Mouse (Mus musculus): ENCODE measurements around the gene Enpp6.

DNA sequence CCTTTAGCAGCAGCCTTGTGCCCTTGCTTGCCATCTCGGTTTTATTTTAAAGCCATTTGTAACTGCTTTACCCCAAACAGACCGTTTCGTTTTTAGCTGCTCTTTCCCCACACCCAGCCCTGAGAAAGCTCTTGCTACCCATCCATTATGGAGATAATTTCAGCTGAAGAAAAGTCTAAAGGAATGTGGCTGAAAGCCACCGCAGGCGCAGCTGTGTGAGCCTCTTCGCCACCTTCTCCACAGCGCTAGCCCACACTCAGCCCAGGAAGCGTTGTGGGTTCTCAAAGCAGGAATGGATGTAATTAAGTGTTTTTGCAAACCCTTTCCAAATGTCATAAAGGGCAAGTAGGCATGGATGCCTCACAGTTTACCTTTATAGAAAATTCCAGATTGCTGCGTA lies 20.1 kb downstream of the Enpp6 start:
- TF ChIP-seq CTCF (conservative IDR thresholded peaks at IDR 0.05; ENCODE audit: insufficient read depth, insufficient read length, low read depth, low read length) (no peak), POLR2A (IDR thresholded peaks at IDR 0.05; ENCODE audit: low read depth, low read length) (no peak)

Data from kidney, adult 2 months (tissue).